Mouse (Mus musculus): ENCODE data around the gene Dlgap4.
"Not testable (repeated sequence)": the region's sequence is repeated elsewhere in the genome, so short reads cannot be mapped to it uniquely, and the experiment has no call there.

The Dlgap4 gene

GRCm38 (mm10) chr2:156779488-156779887 lies 166.0 kb downstream of the Dlgap4 start:
- no peak for DNase-seq

GRCm38 (mm10) chr2:156780129-156780528 lies 166.6 kb downstream of the Dlgap4 start:
- no peak for DNase-seq

- no peak for DNase-seq
Measured at GRCm38 (mm10) chr2:156780752-156781151, 167.2 kb downstream of the Dlgap4 start.

GRCm38 (mm10) chr2:156781281-156781680 lies 167.8 kb downstream of the Dlgap4 start:
- DNase-seq = no peak

GRCm38 (mm10) chr2:156781836-156782480 lies 168.5 kb downstream of the Dlgap4 start:
- DNase-seq = no peak

GRCm38 (mm10) chr2:156782481-156783348 lies 169.2 kb downstream of the Dlgap4 start:
- DNase-seq = no peak

GRCm38 (mm10) chr2:156783349-156783728 lies 169.8 kb downstream of the Dlgap4 start:
- no peak for DNase-seq

- DNase-seq = no peak
Measured at GRCm38 (mm10) chr2:156784016-156784585, 170.6 kb downstream of the Dlgap4 start.

GRCm38 (mm10) chr2:156784891-156785290 lies 171.4 kb downstream of the Dlgap4 start:
- no peak for DNase-seq

- DNase-seq = not testable (repeated sequence)
Measured at GRCm38 (mm10) chr2:156786369-156786768, 172.9 kb downstream of the Dlgap4 start.

GRCm38 (mm10) chr2:156787090-156787775 lies 173.7 kb downstream of the Dlgap4 start:
- no peak for DNase-seq

- no peak for DNase-seq
Measured at GRCm38 (mm10) chr2:156787776-156788105, 174.2 kb downstream of the Dlgap4 start.

GRCm38 (mm10) chr2:156788836-156789235 lies 175.3 kb downstream of the Dlgap4 start:
- DNase-seq = no peak

- DNase-seq = peak; percentile 17
Measured at GRCm38 (mm10) chr2:156798516-156798915, 185.0 kb downstream of the Dlgap4 start.

GRCm38 (mm10) chr2:156801045-156801444 lies 187.5 kb downstream of the Dlgap4 start:
- DNase-seq = no peak

GRCm38 (mm10) chr2:156802116-156802515 lies 188.6 kb downstream of the Dlgap4 start:
- DNase-seq = not testable (repeated sequence)

GRCm38 (mm10) chr2:156803698-156804372 lies 190.3 kb downstream of the Dlgap4 start:
- DNase-seq = no peak

- no peak for DNase-seq
Measured at GRCm38 (mm10) chr2:156804589-156804988, 191.1 kb downstream of the Dlgap4 start.

- DNase-seq = no peak
Measured at GRCm38 (mm10) chr2:156806886-156807285, 193.4 kb downstream of the Dlgap4 start.

- peak; percentile 53 for DNase-seq
Measured at GRCm38 (mm10) chr2:156809579-156809978, 196.1 kb downstream of the Dlgap4 start.

- peak; percentile 14 for DNase-seq
Measured at GRCm38 (mm10) chr2:156810716-156811115, 197.2 kb downstream of the Dlgap4 start.

GRCm38 (mm10) chr2:156811556-156811955 lies 198.1 kb downstream of the Dlgap4 start:
- DNase-seq = no peak
